Mouse (Mus musculus) midbrain, embryonic 13.5 days (tissue): Measurements from ENCODE around the gene Bcar3. TPM values are rescaled to one million over a fixed set of nuclear protein-coding genes. Genes with fewer than 3 reads are reported as not detected.

Experiments
- ATAC-seq: fragments of 200-750 bp; cut with Nextera tagmentation; 2 replicates; pipeline ENCODE4 v1.8.0; 2017; ENCODE audit warnings: mild to moderate bottlenecking, moderate TSS enrichment, moderate library complexity
- H3K27ac ChIP-seq: fragments of 300-500 bp; sonication (generic); 2 replicates; pipeline ENCODE4 v1.5.1; 2015; ENCODE audit warnings: inconsistent platforms, mild to moderate bottlenecking, moderate library complexity
- H3K27me3 ChIP-seq: fragments of 300-500 bp; sonication (generic); 2 replicates; pipeline ENCODE4 v1.6.1; 2015; ENCODE audit warnings: mild to moderate bottlenecking, inconsistent platforms
- H3K36me3 ChIP-seq: fragments of 300-500 bp; sonication (generic); 2 replicates; pipeline ENCODE4 v1.6.1; 2015; ENCODE audit warnings: mild to moderate bottlenecking, inconsistent platforms
- H3K4me1 ChIP-seq: fragments of 300-500 bp; sonication (generic); replicated peaks from 2 replicates; pipeline ENCODE4 v1.6.1; 2015; ENCODE audit warnings: inconsistent platforms
- H3K4me2 ChIP-seq: fragments of 300-500 bp; sonication (generic); replicated peaks from 2 replicates; pipeline ENCODE4 v1.6.1; 2015; ENCODE audit warnings: moderate library complexity, mild to moderate bottlenecking, inconsistent platforms
- H3K4me3 ChIP-seq: fragments of 300-500 bp; sonication (generic); replicated peaks from 2 replicates; pipeline ENCODE4 v1.5.1; 2015; ENCODE audit warnings: mild to moderate bottlenecking, inconsistent platforms
- H3K9ac ChIP-seq: fragments of 300-500 bp; sonication (generic); replicated peaks from 2 replicates; pipeline ENCODE4 v1.6.1; 2015; ENCODE audit warnings: mild to moderate bottlenecking, inconsistent platforms
- H3K9me3 ChIP-seq: fragments of 300-500 bp; sonication (generic); 2 replicates; pipeline ENCODE4 v1.6.1; 2016; ENCODE audit warnings: mild to moderate bottlenecking, inconsistent platforms
- WGBS: fragments of 180-500 bp; shearing (Covaris S2); methylation state at CpG from one replicate; pipeline ENCODE4 v1.1.7; 2015; 5-methylcytosine and 5-hydroxymethylcytosine counted together
- polyA plus RNA-seq: library from polyadenylated mRNA; unstranded; fragments of >200 nt; fragmentation: Nextera tagmentation; extraction: Ambion mirVana; gene quantifications from 2 replicates; pipeline ENCODE4 v1.2.1, GENCODE M21; 2015

Gene Bcar3
- polyA plus RNA-seq, 1 experiment from 2014 or later: 8.0 TPM

DNA sequence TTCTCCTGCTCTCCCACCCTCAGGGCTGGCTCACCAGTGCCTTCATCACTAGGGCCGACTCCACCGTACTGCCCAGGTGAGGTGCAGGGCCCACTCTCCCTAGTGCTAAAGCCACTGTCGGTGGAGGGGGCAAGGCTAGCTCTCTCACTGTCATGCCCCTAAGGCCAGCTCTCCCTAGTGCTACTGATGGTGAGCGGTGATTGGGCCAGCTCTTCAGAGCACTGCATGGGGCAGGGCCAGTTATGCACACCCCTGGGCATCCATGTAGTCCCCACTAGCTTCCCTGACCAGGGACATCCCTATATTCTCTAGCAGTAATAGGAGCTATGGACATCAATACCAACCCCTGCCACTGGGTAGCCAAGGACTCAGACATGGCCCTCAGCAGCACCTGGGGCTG lies 103.0 kb downstream of the Bcar3 start:
- WGBS: 93% methylated on average over 4 of the region's 4 CpGs
- no peak overlapping the region for H3K4me2 ChIP-seq
- H3K4me3 ChIP-seq: no peak overlapping the region
- no peaks in the 10 kb centered on the region for H3K36me3 ChIP-seq
- no peak overlapping the region for H3K27ac ChIP-seq
- H3K4me1 ChIP-seq: no peaks in the 10 kb centered on the region
- H3K9me3 ChIP-seq: no peaks in the 10 kb centered on the region
- 0 out of 2 replicates have a peak, but pooled peaks have one; percentile 55 for ATAC-seq
- no peak overlapping the region for H3K9ac ChIP-seq
- H3K27me3 ChIP-seq: no peaks in the 10 kb centered on the region

DNA sequence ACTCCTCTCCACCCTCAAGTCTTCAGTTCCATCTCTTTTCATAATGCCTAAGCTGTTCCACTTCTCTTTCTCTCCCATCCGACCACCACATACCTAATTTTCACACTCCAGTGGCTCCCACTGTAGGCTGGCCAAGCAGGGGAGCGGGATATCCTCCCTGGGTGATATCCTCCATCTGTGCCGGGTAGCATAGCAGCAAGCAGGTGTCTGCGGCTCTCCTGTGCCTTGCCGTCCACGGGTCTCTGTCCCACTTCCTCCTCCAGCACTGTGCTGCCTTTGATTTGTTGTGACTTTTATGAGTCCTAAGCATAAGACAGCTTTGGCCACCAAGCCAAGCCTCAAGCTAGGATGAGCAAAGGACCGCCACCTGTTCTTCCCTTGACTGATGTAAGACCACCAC lies 103.5 kb downstream of the Bcar3 start:
- Histone ChIP-seq H3K4me3 (no peak overlapping the region), H3K36me3 (no peaks in the 10 kb centered on the region), H3K27me3 (no peaks in the 10 kb centered on the region), H3K9me3 (no peaks in the 10 kb centered on the region), H3K4me2 (no peak overlapping the region), H3K4me1 (no peaks in the 10 kb centered on the region), H3K9ac (no peak overlapping the region), H3K27ac (no peak overlapping the region)
- 81% methylated on average over 7 of the region's 7 CpGs for WGBS
- no peak for ATAC-seq

DNA sequence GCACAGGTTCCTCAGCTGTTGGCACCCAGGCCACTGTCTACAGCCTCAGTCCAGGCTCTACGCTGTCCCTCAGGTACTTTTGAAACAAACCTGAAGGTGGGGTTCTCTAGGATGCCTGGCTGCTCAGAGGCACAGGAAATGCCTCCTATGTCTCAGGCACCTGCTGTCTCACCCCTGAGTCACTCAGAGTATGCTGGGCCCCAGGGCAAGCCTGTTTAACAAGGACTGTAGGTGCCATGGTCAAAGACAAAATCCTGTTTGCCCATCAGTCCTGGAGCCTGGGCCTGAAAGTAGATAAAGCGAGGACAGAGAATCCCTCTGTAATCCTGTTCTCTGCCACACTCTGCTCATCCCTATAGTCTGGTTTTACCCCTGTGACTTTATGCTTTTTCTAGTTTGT lies 107.1 kb downstream of the Bcar3 start:
- ATAC-seq: no peak
- 94% methylated on average over 2 of the region's 2 CpGs for WGBS
- Histone ChIP-seq H3K27me3 (no peaks in the 10 kb centered on the region), H3K9ac (no peak overlapping the region), H3K9me3 (no peaks in the 10 kb centered on the region), H3K27ac (no peak overlapping the region), H3K36me3 (no peaks in the 10 kb centered on the region), H3K4me1 (no peaks in the 10 kb centered on the region), H3K4me3 (no peak overlapping the region), H3K4me2 (no peak overlapping the region)

DNA sequence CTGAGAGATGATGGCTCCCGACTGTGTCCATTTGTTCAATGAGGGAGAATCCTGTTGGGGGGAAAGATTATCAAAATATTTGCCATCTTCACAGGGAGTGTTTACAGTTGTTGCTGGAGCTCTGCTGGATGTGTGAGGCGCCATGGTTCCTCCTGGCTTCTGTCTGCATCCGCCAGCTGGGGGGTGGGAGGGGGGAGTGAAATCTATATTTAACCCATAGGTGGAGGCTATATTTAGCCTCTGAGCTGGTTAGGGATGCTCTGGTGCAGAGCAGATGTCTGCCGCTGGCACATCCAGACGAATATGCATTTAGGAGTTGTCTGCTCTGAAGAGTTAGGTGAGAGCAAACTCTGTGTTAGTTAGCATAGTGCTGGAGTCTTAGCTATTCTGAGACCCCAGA lies 108.2 kb downstream of the Bcar3 start:
- no peaks in the 10 kb centered on the region for H3K4me1 ChIP-seq
- H3K4me3 ChIP-seq: no peak overlapping the region
- H3K9me3 ChIP-seq: no peaks in the 10 kb centered on the region
- no peak overlapping the region for H3K27ac ChIP-seq
- ATAC-seq: no peak
- WGBS: 74% methylated on average over 5 of the region's 5 CpGs
- no peak overlapping the region for H3K4me2 ChIP-seq
- H3K27me3 ChIP-seq: no peaks in the 10 kb centered on the region
- H3K36me3 ChIP-seq: no peaks in the 10 kb centered on the region
- no peak overlapping the region for H3K9ac ChIP-seq

DNA sequence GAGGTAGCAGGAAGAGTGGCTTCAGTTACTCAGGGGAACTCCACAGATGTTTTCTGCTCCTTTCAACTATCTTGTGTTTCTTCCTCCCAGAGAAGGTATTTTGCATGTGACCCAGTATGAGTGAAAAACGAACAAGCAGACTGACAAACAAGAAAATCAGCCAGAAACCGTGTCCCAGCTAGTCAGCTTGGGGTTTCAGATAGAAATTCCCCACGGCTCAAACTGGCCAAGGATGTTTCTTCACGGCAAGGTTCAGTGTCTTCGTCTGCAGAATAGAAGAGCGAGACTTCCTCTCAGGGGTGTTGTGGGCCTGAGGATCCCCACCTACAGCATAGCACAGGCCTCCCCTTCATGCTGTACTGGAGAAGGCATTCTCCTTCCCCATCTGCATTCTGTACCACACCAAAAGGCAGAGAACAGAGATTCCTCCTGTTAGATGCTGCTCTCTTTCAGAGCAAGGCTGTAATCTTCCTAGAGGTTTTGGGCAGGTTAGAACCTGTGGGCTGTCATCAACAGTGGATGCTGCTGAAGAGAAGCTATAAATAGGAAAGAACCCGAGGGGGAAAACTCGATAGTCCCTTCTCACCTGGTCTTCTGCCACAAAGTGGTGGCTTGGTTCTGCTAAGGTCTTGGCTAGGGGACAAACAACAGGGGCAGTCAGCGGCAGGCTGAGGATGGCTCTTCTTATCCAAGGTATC lies 110.1 kb downstream of the Bcar3 start:
- 87% methylated on average over 9 of the region's 9 CpGs for WGBS
- H3K4me2 ChIP-seq: no peak overlapping the region
- no peaks in the 10 kb centered on the region for H3K9me3 ChIP-seq
- no peaks in the 10 kb centered on the region for H3K4me1 ChIP-seq
- H3K27ac ChIP-seq: no peak overlapping the region
- H3K36me3 ChIP-seq: no peaks in the 10 kb centered on the region
- no peaks in the 10 kb centered on the region for H3K27me3 ChIP-seq
- no peak for ATAC-seq
- no peak overlapping the region for H3K9ac ChIP-seq
- H3K4me3 ChIP-seq: no peak overlapping the region

DNA sequence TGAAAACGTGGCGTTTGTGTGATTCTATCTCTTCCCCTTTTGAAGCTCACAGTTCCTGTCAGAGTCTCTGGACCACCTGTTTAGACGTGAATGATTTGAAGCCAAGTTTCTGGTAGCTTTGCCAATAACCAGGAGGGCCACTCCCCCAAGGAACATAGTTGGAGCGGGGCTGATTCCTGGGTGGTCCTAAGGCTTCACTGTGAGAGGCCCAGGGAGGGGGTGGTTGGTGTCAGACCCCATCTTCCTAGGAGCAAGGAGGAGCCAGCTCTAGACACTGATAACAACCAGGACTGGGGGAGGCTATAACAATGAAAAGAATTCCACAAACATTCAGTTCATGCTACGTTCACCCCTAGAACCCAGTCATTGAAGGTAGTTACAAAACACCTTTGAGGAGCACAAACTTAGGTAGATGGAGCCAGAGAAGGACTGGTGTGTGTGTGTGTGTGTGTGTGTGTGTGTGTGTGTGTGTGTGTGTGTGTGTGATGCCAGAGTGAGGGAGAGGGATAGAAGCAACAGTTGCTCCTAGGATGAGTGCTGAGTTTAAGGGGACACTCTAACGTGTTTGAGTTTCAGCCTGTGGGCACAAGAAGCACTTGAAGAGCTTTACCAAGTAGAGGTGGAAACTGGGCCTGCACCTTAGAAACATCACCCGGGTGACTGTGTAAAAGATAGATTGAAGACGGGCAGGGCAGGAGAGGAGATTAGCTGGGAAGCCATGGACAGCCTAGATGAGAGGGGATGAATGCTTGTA lies 111.4 kb downstream of the Bcar3 start:
- no peaks in the 10 kb centered on the region for H3K27me3 ChIP-seq
- H3K4me1 ChIP-seq: no peaks in the 10 kb centered on the region
- no peaks in the 10 kb centered on the region for H3K9me3 ChIP-seq
- H3K4me2 ChIP-seq: no peak overlapping the region
- no peak overlapping the region for H3K4me3 ChIP-seq
- H3K27ac ChIP-seq: no peak overlapping the region
- WGBS: 80% methylated on average over 8 of the region's 8 CpGs
- no peaks in the 10 kb centered on the region for H3K36me3 ChIP-seq
- no peak overlapping the region for H3K9ac ChIP-seq
- no peak for ATAC-seq

DNA sequence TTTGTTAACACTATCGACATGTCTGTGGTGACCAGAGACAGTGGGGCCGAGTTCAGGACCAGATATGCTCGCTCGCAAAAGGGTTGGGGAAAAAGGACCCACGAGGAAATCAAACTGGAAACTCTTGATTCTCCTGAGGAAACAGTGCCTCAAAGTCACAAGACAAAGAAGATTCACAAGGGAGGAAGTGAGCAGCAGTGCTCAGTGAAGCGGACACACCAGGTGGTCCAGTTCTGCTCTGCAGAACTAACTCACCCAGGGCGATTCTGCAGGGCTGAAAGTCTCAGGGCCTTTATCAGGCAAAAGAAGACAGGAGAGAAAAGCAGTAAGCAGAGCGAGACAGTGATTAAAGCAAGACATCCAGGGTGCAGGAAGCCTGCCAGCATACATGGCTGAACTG lies 112.5 kb downstream of the Bcar3 start:
- no peak overlapping the region for H3K27ac ChIP-seq
- ATAC-seq: no peak
- no peaks in the 10 kb centered on the region for H3K9me3 ChIP-seq
- no peak overlapping the region for H3K9ac ChIP-seq
- no peak overlapping the region for H3K4me2 ChIP-seq
- no peaks in the 10 kb centered on the region for H3K4me1 ChIP-seq
- 58% methylated on average over 8 of the region's 8 CpGs for WGBS
- H3K4me3 ChIP-seq: no peak overlapping the region
- H3K36me3 ChIP-seq: no peaks in the 10 kb centered on the region
- no peaks in the 10 kb centered on the region for H3K27me3 ChIP-seq

DNA sequence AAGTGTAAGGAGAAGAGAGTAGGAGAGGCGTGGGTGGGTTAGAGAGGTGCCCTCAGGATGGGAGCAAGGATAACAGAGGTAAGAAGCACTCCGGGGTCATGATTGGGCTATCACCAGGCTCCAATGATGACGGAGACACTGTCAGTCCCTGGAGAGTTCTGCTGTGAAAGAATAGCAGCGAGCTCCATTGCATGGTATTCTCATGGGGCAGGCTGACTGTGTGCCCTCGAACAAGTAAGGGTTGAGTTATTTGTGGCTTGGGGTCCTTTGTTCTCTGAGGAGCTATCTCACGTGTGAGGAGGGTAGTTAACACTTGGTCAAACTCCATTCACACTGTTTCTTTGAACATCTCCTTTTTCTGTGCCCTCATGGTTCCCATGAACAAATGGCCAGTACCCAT lies 113.8 kb downstream of the Bcar3 start:
- H3K9me3 ChIP-seq: no peaks in the 10 kb centered on the region
- no peak overlapping the region for H3K9ac ChIP-seq
- no peak overlapping the region for H3K27ac ChIP-seq
- no peaks in the 10 kb centered on the region for H3K4me1 ChIP-seq
- no peak for ATAC-seq
- no peak overlapping the region for H3K4me2 ChIP-seq
- no peak overlapping the region for H3K4me3 ChIP-seq
- H3K36me3 ChIP-seq: no peaks in the 10 kb centered on the region
- no peaks in the 10 kb centered on the region for H3K27me3 ChIP-seq
- 92% methylated on average over 6 of the region's 6 CpGs for WGBS

DNA sequence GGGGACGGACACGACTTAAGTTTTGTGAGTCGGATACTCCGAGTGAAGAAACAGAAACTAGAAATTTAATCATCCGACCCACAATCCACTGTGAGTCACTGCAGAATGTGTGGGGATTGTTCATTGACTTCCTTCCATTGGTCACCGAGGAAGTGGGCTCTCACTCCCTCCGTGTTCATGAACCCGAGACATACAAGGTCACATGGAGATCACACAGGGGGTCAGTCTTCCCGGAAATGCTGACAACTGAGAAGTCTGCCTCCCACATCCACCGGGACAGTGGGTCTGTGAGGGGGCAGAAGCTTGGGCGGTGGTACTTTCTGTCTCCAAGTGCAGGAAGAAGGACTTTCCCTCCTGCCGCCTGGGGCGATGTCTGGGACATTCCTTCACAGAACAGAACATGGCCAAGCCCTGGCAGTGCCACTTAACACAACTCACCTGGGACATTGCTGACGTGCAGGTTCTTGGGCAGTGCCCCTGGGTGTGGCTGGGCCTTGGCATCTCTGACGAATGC lies 114.9 kb downstream of the Bcar3 start:
- ATAC-seq: no peak
- Histone ChIP-seq H3K4me2 (no peak overlapping the region), H3K27ac (no peak overlapping the region), H3K36me3 (no peaks in the 10 kb centered on the region), H3K9ac (no peak overlapping the region), H3K4me3 (no peak overlapping the region), H3K27me3 (no peaks in the 10 kb centered on the region), H3K9me3 (no peaks in the 10 kb centered on the region), H3K4me1 (peaks cover 3% of the 10 kb centered on the region; the same call in 1 of the 2 replicates)
- 84% methylated on average over 15 of the region's 15 CpGs for WGBS

DNA sequence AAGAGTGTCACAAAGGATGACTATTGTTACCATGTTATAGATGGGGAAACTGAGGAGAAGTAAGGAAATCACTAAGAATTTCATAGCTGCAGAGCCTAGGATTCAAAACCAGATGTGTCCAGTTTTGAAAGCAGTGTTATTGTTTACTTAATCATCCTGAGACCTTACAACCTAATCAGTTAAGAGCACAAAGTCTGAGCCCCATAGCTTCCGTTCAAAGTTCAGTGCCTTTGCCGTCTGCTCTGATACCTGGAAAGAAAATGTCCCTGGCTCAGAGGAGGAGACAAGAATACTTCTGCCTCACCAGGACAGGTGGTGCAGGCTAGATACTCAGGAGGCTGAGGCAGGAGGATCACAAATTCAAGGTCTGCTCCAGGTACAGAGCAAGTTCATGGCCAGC lies 117.7 kb downstream of the Bcar3 start:
- Histone ChIP-seq H3K4me3 (no peak overlapping the region), H3K9me3 (no peaks in the 10 kb centered on the region), H3K4me1 (peaks cover 10% of the 10 kb centered on the region; the same call in 1 of the 2 replicates), H3K36me3 (no peaks in the 10 kb centered on the region), H3K9ac (no peak overlapping the region), H3K27me3 (0 out of 2 replicates have a peak, but pooled peaks cover 8% of the 10 kb centered on the region), H3K4me2 (no peak overlapping the region), H3K27ac (no peak overlapping the region)
- ATAC-seq: no peak
- 93% methylated on average over 2 of the region's 2 CpGs for WGBS

DNA sequence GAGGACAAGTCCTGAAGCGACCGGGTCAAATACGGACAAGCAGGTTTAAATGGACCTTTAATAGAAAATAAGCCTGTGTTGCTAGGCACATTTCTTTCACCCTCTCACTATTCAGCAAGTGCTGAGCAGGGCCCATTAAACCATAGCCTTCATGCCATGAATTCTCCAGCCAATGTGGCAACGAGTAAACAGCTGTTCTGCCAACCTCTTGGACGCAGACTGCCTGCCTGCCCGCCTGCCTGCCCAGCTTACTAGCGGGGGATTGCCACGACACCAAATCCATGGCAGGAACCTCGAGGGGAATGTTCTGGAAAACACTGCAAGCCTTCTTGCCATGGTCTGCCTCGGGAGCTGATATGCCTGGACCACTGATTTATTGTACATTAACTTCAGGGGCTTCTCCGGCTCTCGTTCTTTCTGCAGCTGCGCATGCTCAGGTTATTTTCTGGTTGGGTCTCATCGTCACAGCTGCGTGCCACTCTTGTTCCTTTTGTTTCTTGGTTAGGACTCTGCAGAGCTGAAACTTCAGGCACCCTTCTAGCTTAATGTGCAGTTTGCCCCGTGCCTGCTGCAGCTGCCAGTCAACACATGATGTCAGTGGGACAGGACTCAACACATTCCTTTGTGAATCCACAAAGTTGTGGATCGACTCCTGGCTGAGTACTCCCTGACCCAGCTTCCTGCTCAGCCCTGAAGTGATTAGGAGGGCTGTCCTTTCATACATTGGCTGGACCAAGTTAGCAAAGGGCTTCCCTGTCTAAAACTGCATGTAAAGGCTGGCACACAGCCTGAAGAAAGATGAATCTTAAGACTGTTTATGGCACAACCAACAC lies 120.0 kb downstream of the Bcar3 start:
- ATAC-seq: 0 out of 2 replicates have a peak, but pooled peaks have one; percentile 34
- Histone ChIP-seq H3K4me2 (peak overlapping the region; percentile 35), H3K27ac (no peak overlapping the region), H3K27me3 (peaks cover 26% of the 10 kb centered on the region), H3K9ac (no peak overlapping the region), H3K4me3 (no peak overlapping the region; the same call in 1 of the 2 replicates), H3K4me1 (peaks cover 11% of the 10 kb centered on the region; the same call in 1 of the 2 replicates), H3K9me3 (no peaks in the 10 kb centered on the region), H3K36me3 (no peaks in the 10 kb centered on the region)
- 30% methylated on average over 17 of the region's 17 CpGs for WGBS

DNA sequence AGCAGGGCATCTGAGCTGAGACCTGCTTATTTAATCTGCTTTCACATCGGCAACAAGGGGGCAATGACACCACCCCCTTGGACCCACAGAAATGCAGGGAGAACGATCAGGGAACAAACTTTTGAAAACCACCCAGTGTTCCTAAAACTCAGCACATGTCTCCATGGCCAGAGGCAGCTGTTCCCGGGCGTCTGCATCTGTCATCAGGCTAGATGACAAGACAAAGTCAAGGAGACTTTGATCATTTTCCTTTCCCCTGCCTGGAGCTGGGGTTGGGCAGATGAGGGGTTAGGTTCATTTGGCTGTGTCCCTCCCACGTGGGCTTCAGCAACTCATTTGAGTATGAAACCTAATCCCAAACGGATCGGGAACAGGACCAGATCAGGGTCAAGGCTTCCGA lies 120.9 kb downstream of the Bcar3 start:
- H3K4me1 ChIP-seq: peaks cover 18% of the 10 kb centered on the region; the same call in 1 of the 2 replicates
- no peak overlapping the region for H3K4me2 ChIP-seq
- peaks cover 28% of the 10 kb centered on the region for H3K27me3 ChIP-seq
- no peaks in the 10 kb centered on the region for H3K36me3 ChIP-seq
- H3K4me3 ChIP-seq: no peak overlapping the region
- 66% methylated on average over 8 of the region's 8 CpGs for WGBS
- no peaks in the 10 kb centered on the region for H3K9me3 ChIP-seq
- ATAC-seq: no peak
- H3K27ac ChIP-seq: no peak overlapping the region
- no peak overlapping the region for H3K9ac ChIP-seq
